Mouse (Mus musculus) intestine, postnatal 0 days (tissue): ENCODE measurements around the gene Zfp804b. TPM values are rescaled to one million over a fixed set of nuclear protein-coding genes. Genes with fewer than 3 reads are reported as not detected.

Experiments used
- ATAC-seq: fragments of 200-750 bp; cut with Nextera tagmentation; 2 replicates; pipeline ENCODE4 v1.8.0; 2017; ENCODE audit warnings: mild to moderate bottlenecking, moderate TSS enrichment, moderate library complexity
- H3K27ac ChIP-seq: fragments of 300-500 bp; sonication (generic); 2 replicates; pipeline ENCODE4 v1.5.1; 2014; ENCODE audit warnings: mild to moderate bottlenecking, low read depth, low read length, moderate library complexity
- H3K27me3 ChIP-seq: fragments of 300-500 bp; sonication (generic); replicated peaks from 2 replicates; pipeline ENCODE4 v1.6.1; 2014; ENCODE audit warnings: low read length, mixed read lengths; ENCODE audit not compliant: control insufficient read depth, insufficient read depth
- H3K36me3 ChIP-seq: fragments of 300-500 bp; sonication (generic); 2 replicates; pipeline ENCODE4 v1.6.1; 2014; ENCODE audit warnings: mild to moderate bottlenecking, moderate library complexity; ENCODE audit not compliant: control insufficient read depth, insufficient read depth
- H3K4me1 ChIP-seq: fragments of 300-500 bp; sonication (generic); replicated peaks from 2 replicates; pipeline ENCODE4 v1.6.1; 2014; ENCODE audit warnings: antibody characterized with exemption, low read length, mixed read lengths; ENCODE audit not compliant: control insufficient read depth, insufficient read depth
- H3K4me2 ChIP-seq: fragments of 300-500 bp; sonication (generic); replicated peaks from 2 replicates; pipeline ENCODE4 v1.6.1; 2014; ENCODE audit warnings: low read depth, mild to moderate bottlenecking, moderate library complexity
- H3K4me3 ChIP-seq: fragments of 300-500 bp; sonication (generic); 2 replicates; pipeline ENCODE4 v1.5.1; 2014; ENCODE audit warnings: low read depth, low read length
- H3K9ac ChIP-seq: fragments of 300-500 bp; sonication (generic); 2 replicates; pipeline ENCODE4 v1.6.1; 2014; ENCODE audit warnings: mild to moderate bottlenecking, low read depth, low read length
- H3K9me3 ChIP-seq: fragments of 300-500 bp; sonication (generic); 2 replicates; pipeline ENCODE4 v1.6.1; 2016; ENCODE audit warnings: mixed run types; ENCODE audit not compliant: control insufficient read depth
- CTCF ChIP-seq: sonication (generic); IDR thresholded peaks from 2 replicates; pipeline ENCODE4 v1.5.1; 2016; ENCODE audit warnings: low read depth, mild to moderate bottlenecking, control low read depth, antibody characterized with exemption, moderate library complexity
- WGBS: fragments of 180-500 bp; shearing (Covaris S2); extraction: QIAGEN DNeasy Blood & Tissue Kit; methylation state at CpG from one replicate; pipeline ENCODE4 v1.1.7; 2014; 5-methylcytosine and 5-hydroxymethylcytosine counted together
- polyA plus RNA-seq: library from polyadenylated mRNA; unstranded; fragments of >200 nt; fragmentation: Nextera tagmentation; extraction: Ambion mirVana; gene quantifications from 2 replicates; pipeline ENCODE4 v1.2.1, GENCODE M21; 2015

Zfp804b gene
- polyA plus RNA-seq, 1 experiment from 2014 or later: 0.09 TPM

DNA sequence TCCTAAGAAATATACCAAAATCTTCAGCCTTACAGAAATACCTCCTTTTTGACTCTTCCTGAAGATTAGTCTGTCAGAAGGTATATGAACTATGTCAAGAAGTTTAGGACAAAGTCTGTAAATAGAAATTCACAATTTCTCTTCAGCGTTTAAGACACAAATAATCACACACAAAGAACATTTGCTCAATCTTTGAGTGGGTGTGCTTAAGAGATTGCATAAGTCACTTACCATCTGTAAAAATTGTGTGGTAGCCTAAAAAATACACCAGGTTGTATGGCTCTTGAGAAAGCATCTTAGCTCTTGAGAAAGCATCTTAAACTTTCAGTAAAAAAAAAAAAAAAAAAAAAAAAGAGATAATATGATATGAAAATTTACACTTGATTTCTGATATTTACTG lies 60.2 kb downstream of the Zfp804b start:
- H3K4me1 ChIP-seq: no peaks in the 10 kb centered on the region
- H3K27ac ChIP-seq: no peak overlapping the region
- no peak for ATAC-seq
- no peak overlapping the region for H3K4me2 ChIP-seq
- no peak overlapping the region for H3K4me3 ChIP-seq
- 76% methylated on average over 1 of the region's 1 CpGs for WGBS
- no peaks in the 10 kb centered on the region for H3K9me3 ChIP-seq
- H3K27me3 ChIP-seq: no peaks in the 10 kb centered on the region
- no peak overlapping the region for H3K9ac ChIP-seq
- no peak for TF ChIP-seq CTCF
- H3K36me3 ChIP-seq: no peaks in the 10 kb centered on the region

DNA sequence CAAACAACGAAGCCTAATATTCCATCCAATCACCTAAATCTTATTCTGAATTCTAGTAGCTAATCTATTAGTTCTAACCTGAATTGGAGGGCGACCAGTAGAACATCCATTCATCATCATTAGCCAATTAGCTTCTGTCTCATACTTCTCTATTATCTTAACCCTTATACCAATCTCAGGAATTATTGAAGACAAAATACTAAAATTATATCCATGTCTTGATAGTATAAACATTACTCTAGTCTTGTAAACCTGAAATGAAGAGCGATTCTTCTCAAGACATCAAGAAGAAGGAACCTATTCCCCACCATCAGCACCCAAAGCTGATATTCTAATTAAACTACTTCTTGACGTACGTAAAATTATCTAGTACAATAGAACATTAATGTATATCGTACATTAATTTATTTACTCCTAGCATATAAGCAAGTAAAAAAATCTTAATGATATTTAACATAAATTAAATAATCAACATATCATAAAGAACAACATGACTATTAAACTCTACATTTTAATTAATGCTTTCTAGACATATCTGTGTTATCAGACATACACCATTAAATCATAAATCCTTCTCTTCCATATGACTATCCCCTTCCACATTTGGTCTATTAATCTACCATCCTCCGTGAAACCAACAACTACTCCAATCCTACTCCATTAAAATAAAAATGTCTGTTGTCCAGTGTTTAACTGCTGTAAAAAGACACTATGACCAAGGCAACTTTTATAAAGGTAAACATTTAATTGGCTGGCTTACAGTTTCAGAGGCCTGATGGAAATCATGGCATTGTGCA lies 67.7 kb downstream of the Zfp804b start:
- Histone ChIP-seq H3K27ac (no peak overlapping the region), H3K9ac (no peak overlapping the region), H3K27me3 (no peaks in the 10 kb centered on the region), H3K4me3 (no peak overlapping the region), H3K36me3 (no peaks in the 10 kb centered on the region), H3K4me2 (no peak overlapping the region), H3K4me1 (no peaks in the 10 kb centered on the region), H3K9me3 (no peaks in the 10 kb centered on the region)
- TF ChIP-seq CTCF: no peak
- ATAC-seq: no peak
- WGBS: 89% methylated on average over 7 of the region's 7 CpGs

GRCm38 (mm10) chr5:7177589-7177988 lies 167.0 kb downstream of the Zfp804b start:
- 90% methylated on average over 9 of the region's 9 CpGs for WGBS
- TF ChIP-seq CTCF: no peak
- ATAC-seq: no peak
- no peak overlapping the region for H3K9ac ChIP-seq
- H3K27me3 ChIP-seq: no peaks in the 10 kb centered on the region
- H3K4me3 ChIP-seq: no peak overlapping the region
- no peaks in the 10 kb centered on the region for H3K4me1 ChIP-seq
- no peak overlapping the region for H3K4me2 ChIP-seq
- no peaks in the 10 kb centered on the region for H3K36me3 ChIP-seq
- no peaks in the 10 kb centered on the region for H3K9me3 ChIP-seq
- H3K27ac ChIP-seq: no peak overlapping the region

- ATAC-seq: no peak
- Histone ChIP-seq H3K9me3 (no peaks in the 10 kb centered on the region), H3K36me3 (no peaks in the 10 kb centered on the region), H3K4me1 (no peaks in the 10 kb centered on the region), H3K27me3 (no peaks in the 10 kb centered on the region), H3K27ac (no peak overlapping the region), H3K4me3 (no peak overlapping the region), H3K9ac (no peak overlapping the region), H3K4me2 (no peak overlapping the region)
- TF ChIP-seq CTCF: no peak
- WGBS: 68% methylated on average over 3 of the region's 3 CpGs
These were observed 204.9 kb downstream of the Zfp804b start for GRCm38 (mm10) chr5:7139658-7140057.

- Histone ChIP-seq H3K27me3 (no peaks in the 10 kb centered on the region), H3K9me3 (no peaks in the 10 kb centered on the region), H3K4me1 (no peaks in the 10 kb centered on the region), H3K4me2 (no peak overlapping the region), H3K27ac (no peak overlapping the region), H3K9ac (no peak overlapping the region), H3K36me3 (no peaks in the 10 kb centered on the region), H3K4me3 (no peak overlapping the region)
- no peak for TF ChIP-seq CTCF
- no peak for ATAC-seq
- 49% methylated on average over 2 of the region's 2 CpGs for WGBS
These were observed 242.2 kb downstream of the Zfp804b start for GRCm38 (mm10) chr5:7102387-7102786.

GRCm38 (mm10) chr5:7073936-7074631 lies 270.5 kb downstream of the Zfp804b start:
- Histone ChIP-seq H3K27ac (no peak overlapping the region), H3K9me3 (no peaks in the 10 kb centered on the region), H3K9ac (no peak overlapping the region), H3K4me1 (no peaks in the 10 kb centered on the region), H3K4me3 (no peak overlapping the region), H3K36me3 (no peaks in the 10 kb centered on the region), H3K27me3 (no peaks in the 10 kb centered on the region), H3K4me2 (no peak overlapping the region)
- no peak for ATAC-seq
- 66% methylated on average over 1 of the region's 1 CpGs for WGBS
- TF ChIP-seq CTCF: no peak
